Mouse (Mus musculus): Measurements from ENCODE around the gene Tax1bp1. TPM values are rescaled to one million over a fixed set of nuclear protein-coding genes. Genes with fewer than 3 reads are reported as not detected.
"Not testable (repeated sequence)": the region's sequence is repeated elsewhere in the genome, so short reads cannot be mapped to it uniquely, and the experiment has no call there.

The Tax1bp1 gene
- polyA plus RNA-seq, 1 experiment from 2014 or later = 234 TPM

GRCm38 (mm10) chr6:52674541-52674940, 39.0 kb upstream of the Tax1bp1 start:
- H3K27me3 ChIP-seq (replicated peaks; ENCODE audit: insufficient read depth, low read length) = no peaks in the 10 kb centered on the region
- H3K27ac ChIP-seq (ENCODE audit: low read length) = no peak overlapping the region
- no peak overlapping the region for H3K9ac ChIP-seq (replicated peaks; ENCODE audit: low read depth)
- WGBS = 59% methylated on average over 12 of the region's 12 CpGs
- no peak overlapping the region for H3K4me3 ChIP-seq (ENCODE audit: low read depth, low read length)
- DNase-seq (ENCODE audit: low spot score) (no peak), ATAC-seq (no peak)
- no peak overlapping the region for H3K4me2 ChIP-seq (replicated peaks; ENCODE audit: low read depth, low read length)
- H3K4me1 ChIP-seq (ENCODE audit: insufficient read depth, low read depth, low read length) = no peaks in the 10 kb centered on the region
- H3K36me3 ChIP-seq (ENCODE audit: insufficient read depth, low read length) = no peaks in the 10 kb centered on the region
- TF ChIP-seq CTCF (IDR thresholded peaks at IDR 0.05) = no peak
- no peak for TF ChIP-seq EP300 (IDR thresholded peaks at IDR 0.05)
- H3K9me3 ChIP-seq (ENCODE audit: low read length) = no peaks in the 10 kb centered on the region

- Histone ChIP-seq H3K4me3 (ENCODE audit: low read depth, low read length) (no peak overlapping the region; the same call in 1 of the 2 replicates), H3K9me3 (ENCODE audit: low read length) (no peaks in the 10 kb centered on the region), H3K4me2 (replicated peaks; ENCODE audit: low read depth, low read length) (no peak overlapping the region; the same call in 1 of the 2 replicates), H3K36me3 (ENCODE audit: insufficient read depth, low read length) (no peaks in the 10 kb centered on the region), H3K27me3 (replicated peaks; ENCODE audit: insufficient read depth, low read length) (no peaks in the 10 kb centered on the region), H3K9ac (replicated peaks; ENCODE audit: low read depth) (no peak overlapping the region), H3K27ac (ENCODE audit: low read length) (peak overlapping the region; percentile 21; the same call in 1 of the 2 replicates), H3K4me1 (ENCODE audit: insufficient read depth, low read depth, low read length) (no peaks in the 10 kb centered on the region)
- peak; percentile 75 for DNase-seq (ENCODE audit: low spot score)
- ATAC-seq = peak; percentile 54
- no peak for TF ChIP-seq EP300 (IDR thresholded peaks at IDR 0.05)
- WGBS = 50% methylated on average over 4 of the region's 4 CpGs
These were observed 38.2 kb upstream of the Tax1bp1 start for GRCm38 (mm10) chr6:52675222-52675921.

- not testable (repeated sequence) for H3K4me1 ChIP-seq (ENCODE audit: insufficient read depth, low read depth, low read length); H3K27ac ChIP-seq (ENCODE audit: low read length); DNase-seq (ENCODE audit: low spot score); H3K4me2 ChIP-seq (replicated peaks; ENCODE audit: low read depth, low read length); H3K36me3 ChIP-seq (ENCODE audit: insufficient read depth, low read length); H3K9me3 ChIP-seq (ENCODE audit: low read length); H3K4me3 ChIP-seq (ENCODE audit: low read depth, low read length); ATAC-seq; H3K27me3 ChIP-seq (replicated peaks; ENCODE audit: insufficient read depth, low read length); H3K9ac ChIP-seq (replicated peaks; ENCODE audit: low read depth)
- WGBS = 81% methylated on average over 4 of the region's 4 CpGs
These were observed 36.0 kb upstream of the Tax1bp1 start for GRCm38 (mm10) chr6:52677534-52677933.

- no peak for TF ChIP-seq EP300 (IDR thresholded peaks at IDR 0.05)
- TF ChIP-seq CTCF (IDR thresholded peaks at IDR 0.05) = no peak
- Histone ChIP-seq H3K9me3 (ENCODE audit: low read length) (no peaks in the 10 kb centered on the region), H3K36me3 (ENCODE audit: insufficient read depth, low read length) (no peaks in the 10 kb centered on the region), H3K4me1 (ENCODE audit: insufficient read depth, low read depth, low read length) (no peaks in the 10 kb centered on the region), H3K9ac (replicated peaks; ENCODE audit: low read depth) (no peak overlapping the region), H3K4me2 (replicated peaks; ENCODE audit: low read depth, low read length) (peak overlapping the region; percentile 31), H3K27ac (ENCODE audit: low read length) (no peak overlapping the region), H3K4me3 (ENCODE audit: low read depth, low read length) (0 out of 2 replicates have a peak overlapping the region, but pooled peaks have one; percentile 0), H3K27me3 (replicated peaks; ENCODE audit: insufficient read depth, low read length) (no peaks in the 10 kb centered on the region)
- ATAC-seq = peak; percentile 50
- peak; percentile 57 for DNase-seq (ENCODE audit: low spot score)
- WGBS = 58% methylated on average over 9 of the region's 9 CpGs
These were observed 34.0 kb upstream of the Tax1bp1 start for GRCm38 (mm10) chr6:52679565-52679964.

GRCm38 (mm10) chr6:52680458-52681032, 33.0 kb upstream of the Tax1bp1 start:
- Histone ChIP-seq H3K9ac (replicated peaks; ENCODE audit: low read depth) (no peak overlapping the region), H3K4me1 (ENCODE audit: insufficient read depth, low read depth, low read length) (no peaks in the 10 kb centered on the region), H3K4me2 (replicated peaks; ENCODE audit: low read depth, low read length) (peak overlapping the region; percentile 19; the same call in 1 of the 2 replicates), H3K9me3 (ENCODE audit: low read length) (no peaks in the 10 kb centered on the region), H3K27me3 (replicated peaks; ENCODE audit: insufficient read depth, low read length) (no peaks in the 10 kb centered on the region), H3K27ac (ENCODE audit: low read length) (no peak overlapping the region), H3K36me3 (ENCODE audit: insufficient read depth, low read length) (no peaks in the 10 kb centered on the region), H3K4me3 (ENCODE audit: low read depth, low read length) (no peak overlapping the region)
- WGBS = 34% methylated on average over 8 of the region's 8 CpGs
- DNase-seq (ENCODE audit: low spot score) = peak; percentile 17
- ATAC-seq = no peak
- TF ChIP-seq CTCF (IDR thresholded peaks at IDR 0.05) = no peak
- no peak for TF ChIP-seq EP300 (IDR thresholded peaks at IDR 0.05)

- Histone ChIP-seq H3K36me3 (ENCODE audit: insufficient read depth, low read length) (no peaks in the 10 kb centered on the region), H3K27me3 (replicated peaks; ENCODE audit: insufficient read depth, low read length) (no peaks in the 10 kb centered on the region), H3K9me3 (ENCODE audit: low read length) (no peaks in the 10 kb centered on the region), H3K27ac (ENCODE audit: low read length) (no peak overlapping the region), H3K4me1 (ENCODE audit: insufficient read depth, low read depth, low read length) (no peaks in the 10 kb centered on the region), H3K4me3 (ENCODE audit: low read depth, low read length) (no peak overlapping the region), H3K9ac (replicated peaks; ENCODE audit: low read depth) (no peak overlapping the region), H3K4me2 (replicated peaks; ENCODE audit: low read depth, low read length) (no peak overlapping the region)
- ATAC-seq (no peak), DNase-seq (ENCODE audit: low spot score) (no peak)
- TF ChIP-seq CTCF (IDR thresholded peaks at IDR 0.05) = no peak
- TF ChIP-seq EP300 (IDR thresholded peaks at IDR 0.05) = no peak
- 73% methylated on average over 6 of the region's 6 CpGs for WGBS
These were observed 31.6 kb upstream of the Tax1bp1 start for GRCm38 (mm10) chr6:52681847-52682485.
